Mouse (Mus musculus) cortical plate, adult 2 months (tissue): ENCODE measurements around the gene Gm10840.

Experiments
- CTCF ChIP-seq: fragments of 200-500 bp; IDR thresholded peaks from 2 replicates; pipeline ENCODE4 v1.5.1; 2011; ENCODE audit warnings: mild to moderate bottlenecking, control low read depth, low read length; ENCODE audit not compliant: insufficient read depth; ENCODE audit errors: extremely low read depth
- POLR2A ChIP-seq: fragments of 200-500 bp; IDR thresholded peaks from 2 replicates; pipeline ENCODE4 v1.6.1; 2011; ENCODE audit warnings: mild to moderate bottlenecking, low read length, control low read depth; ENCODE audit not compliant: insufficient read depth; ENCODE audit errors: extremely low read depth

DNA sequence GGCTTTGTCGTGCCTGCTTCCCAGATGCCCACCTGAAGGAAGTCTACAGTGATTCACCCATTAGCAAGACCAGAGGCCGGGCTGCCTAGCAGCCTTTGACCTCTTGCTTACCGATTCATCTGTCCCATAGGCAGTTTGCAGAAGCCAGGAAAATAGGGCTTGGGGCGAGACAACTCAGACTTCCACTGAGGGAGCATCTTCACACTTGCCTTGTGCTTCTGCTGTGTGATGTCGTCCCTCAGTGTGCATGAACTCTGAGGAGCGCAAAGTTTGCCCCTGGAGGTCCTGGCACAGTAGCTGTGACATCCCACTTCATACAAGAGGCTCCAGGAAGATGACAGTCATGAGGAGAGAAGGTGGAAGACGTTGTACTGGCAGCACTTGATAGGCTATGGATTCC, 3.5 kb upstream of the Gm10840 start:
- TF ChIP-seq CTCF (no peak), POLR2A (0 out of 2 replicates have a peak, but pooled peaks have one; percentile 28)
